Comparison of ENCODE assay signal across 21 mouse cellular contexts in the genomic region with DNA sequence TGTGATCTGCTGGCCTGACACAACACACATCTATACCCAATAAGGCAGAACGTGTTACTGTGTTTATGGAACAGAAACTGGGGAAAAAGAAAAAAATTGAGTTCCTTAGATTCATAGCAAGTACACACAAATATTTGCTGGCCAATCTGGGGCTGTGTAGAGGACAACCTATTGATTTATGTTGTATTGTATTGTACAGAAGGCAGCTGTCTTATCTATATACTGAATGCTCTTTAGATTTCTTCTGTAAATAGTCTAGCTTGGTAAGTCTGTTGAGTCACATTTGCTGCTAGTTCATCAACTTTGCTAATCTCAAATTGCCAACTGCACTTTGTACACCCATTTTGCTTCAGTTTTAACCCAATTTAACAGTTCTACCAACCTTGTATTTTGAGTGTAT. TPM values are rescaled to one million over a fixed set of nuclear protein-coding genes. Genes with fewer than 3 reads are reported as not detected.
"Had no signal": no experiment of that assay in that cellular context is flagged by ENCODE, and none has a peak within 500 bp of the region (broad histone marks: within the 10 kb centered on the region; RNA-seq: fewer than 3 reads in every experiment).

No protein-coding gene starts in this region.

- H3K4me3 ChIP-seq: limb, embryonic 12.5 days; limb, embryonic 15.5 days; neural tube, embryonic 12.5 days; neural tube, embryonic 15.5 days; stomach, embryonic 15.5 days had no signal

- H3K9me3 ChIP-seq: limb, embryonic 12.5 days; limb, embryonic 15.5 days; neural tube, embryonic 12.5 days; neural tube, embryonic 15.5 days; stomach, embryonic 15.5 days had no signal

- H3K27ac ChIP-seq: limb, embryonic 12.5 days; limb, embryonic 15.5 days; neural tube, embryonic 12.5 days; neural tube, embryonic 15.5 days; stomach, embryonic 15.5 days had no signal

- H3K4me1 ChIP-seq: neural tube, embryonic 12.5 days; neural tube, embryonic 15.5 days; stomach, embryonic 15.5 days had no signal

- H3K4me2 ChIP-seq: limb, embryonic 15.5 days; midbrain, embryonic 11.5 days; neural tube, embryonic 12.5 days; neural tube, embryonic 15.5 days; stomach, embryonic 15.5 days had no signal

- H3K36me3 ChIP-seq: limb, embryonic 12.5 days; limb, embryonic 15.5 days; neural tube, embryonic 12.5 days; neural tube, embryonic 15.5 days; stomach, embryonic 15.5 days had no signal

- DNase-seq: kidney, adult 18-20 months; kidney, adult 9 months; kidney, postnatal 14 days; kidney, postnatal 4 days; left cerebral cortex, postnatal 4 days; lung, adult 2 months; lung, postnatal 14 days; lung, postnatal 4 days; midbrain, embryonic 14.5 days; right cerebral cortex, adult 18-20 months; right cerebral cortex, postnatal 25 days; spleen, adult 18-20 months; thymus, postnatal 25 days had no signal

- H3K27me3 ChIP-seq: limb, embryonic 12.5 days; limb, embryonic 15.5 days; neural tube, embryonic 12.5 days; neural tube, embryonic 15.5 days; stomach, embryonic 15.5 days had no signal

- ATAC-seq: inflammation-experienced regulatory T-cells, adult 6 months had no signal

- H3K9ac ChIP-seq: limb, embryonic 12.5 days; limb, embryonic 15.5 days; neural tube, embryonic 12.5 days; neural tube, embryonic 15.5 days; stomach, embryonic 15.5 days had no signal

RNA-seq across cellular contexts. Expression of gene Abca8b, which starts 7.5 kb away (rescaled TPM):
- total RNA-seq: megakaryocyte-erythroid progenitor cell, adult 5-6 weeks had no signal
- polyA plus RNA-seq: inflammation-experienced regulatory T-cells, adult 6 months had no signal
